Mouse (Mus musculus) 3134 (cell line): ENCODE measurements around the gene Slc13a3.
"Not testable (repeated sequence)": the region's sequence is repeated elsewhere in the genome, so short reads cannot be mapped to it uniquely, and the experiment has no call there.

ENCODE experiments used
- DNase-seq: peaks from one replicate; pipeline ENCODE4 v3.0.0-alpha.2; 2011; ENCODE audit warnings: low spot score; ENCODE audit not compliant: insufficient read length; ENCODE audit errors: extremely low read depth

The Slc13a3 gene

DNA sequence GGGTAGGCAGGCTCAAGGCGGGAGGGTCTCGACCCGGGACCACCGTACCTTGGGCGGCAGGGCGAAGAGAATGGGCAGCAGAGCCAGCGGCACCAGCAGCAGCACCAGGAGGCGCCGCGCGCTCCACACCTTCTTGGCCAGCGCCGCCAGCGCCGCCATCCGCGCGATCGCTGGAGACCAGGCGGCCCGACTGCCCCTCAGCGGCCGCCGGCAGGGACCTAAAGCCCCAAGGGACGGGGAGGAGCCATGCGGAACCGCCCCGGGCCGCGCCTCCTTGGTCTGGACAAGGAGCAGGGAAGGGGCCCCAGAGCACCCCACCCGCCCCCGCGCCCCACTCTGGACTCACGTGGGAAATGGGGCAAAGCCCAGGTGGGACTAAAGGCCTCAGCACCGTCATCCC lies at the start of gene Slc13a3:
Slc13a3 (minus strand) TSS at position 228 of the 400 bp plus-strand sequence.
- no peak for DNase-seq

DNA sequence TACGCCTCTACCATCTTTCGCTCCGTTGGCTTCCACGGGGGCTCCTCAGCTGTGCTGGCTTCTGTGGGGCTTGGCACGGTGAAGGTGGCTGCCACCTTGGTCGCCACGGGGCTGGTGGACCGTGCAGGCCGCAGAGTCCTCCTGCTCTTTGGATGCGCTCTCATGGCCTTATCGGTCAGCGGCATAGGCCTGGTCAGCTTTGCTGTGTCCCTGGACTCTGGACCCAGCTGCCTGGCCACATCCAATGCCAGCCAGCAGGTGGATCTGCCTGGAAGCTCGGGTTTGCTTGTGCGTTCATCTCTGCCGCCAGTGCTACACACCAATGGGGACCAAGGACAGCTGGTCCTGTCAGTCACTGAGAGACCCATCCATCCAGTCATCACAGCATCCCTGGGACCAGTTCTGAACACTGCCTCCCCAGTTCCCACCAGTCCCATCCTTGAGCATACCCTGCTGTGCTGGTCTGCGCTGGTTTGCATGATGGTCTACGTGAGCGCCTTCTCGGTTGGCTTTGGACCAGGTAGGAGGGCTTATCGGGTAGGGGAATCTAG lies 42.2 kb upstream of the Slc13a3 start:
- DNase-seq, result no peak

DNA sequence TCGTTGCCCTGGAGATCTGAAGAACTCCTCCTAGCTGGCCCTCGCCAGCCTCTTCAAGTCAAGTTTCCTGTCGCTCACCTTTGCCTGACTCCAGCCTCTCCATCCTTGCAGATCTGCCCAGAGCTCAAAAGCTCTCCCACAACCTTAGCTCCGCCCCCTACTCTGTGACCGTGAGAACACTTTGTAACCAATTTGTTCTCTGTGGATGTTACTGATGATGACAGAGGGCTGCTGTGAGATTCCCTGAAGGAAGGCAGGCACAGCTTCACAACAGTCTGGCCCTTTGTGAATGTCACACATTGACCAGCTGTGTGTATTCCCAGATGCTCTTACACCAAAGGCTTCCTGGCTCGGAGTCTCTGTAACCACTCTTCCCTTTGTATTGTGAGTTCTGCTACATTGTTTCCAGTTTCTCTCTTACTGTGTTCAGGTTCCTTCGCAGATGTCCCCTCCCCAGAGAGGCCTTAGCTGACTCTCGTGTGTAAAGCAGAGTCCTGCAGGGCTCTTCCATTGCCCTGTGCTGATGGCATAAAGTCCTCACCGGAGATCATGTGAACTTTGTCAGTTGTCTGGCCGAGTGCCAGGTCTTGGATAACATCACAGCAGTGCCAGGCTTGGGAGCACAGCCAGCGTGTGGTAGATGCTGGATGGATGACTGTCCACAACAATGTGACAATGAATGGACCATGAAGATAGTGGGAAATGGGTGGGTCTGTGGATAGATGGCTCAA lies 40.0 kb upstream of the Slc13a3 start:
- DNase-seq, result no peak

DNA sequence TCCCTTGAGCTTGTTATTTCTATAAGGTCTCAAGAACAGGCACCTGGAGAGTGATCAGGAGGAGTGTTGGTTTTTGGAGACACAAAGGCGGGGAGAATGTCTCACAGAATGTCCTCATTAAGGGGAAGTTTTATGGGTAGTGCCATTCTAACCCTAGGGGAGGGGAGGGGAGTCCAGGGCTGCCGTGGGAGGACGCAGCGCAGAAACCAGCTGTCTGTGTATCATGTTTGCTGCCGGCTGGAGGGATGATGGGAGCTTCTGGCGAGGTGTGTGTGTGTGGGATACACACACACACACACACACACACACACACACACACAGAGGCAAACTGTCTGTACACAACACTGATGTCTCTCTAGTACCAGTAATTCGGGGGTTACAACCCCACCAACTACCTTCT lies 39.4 kb upstream of the Slc13a3 start:
- no peak for DNase-seq

DNA sequence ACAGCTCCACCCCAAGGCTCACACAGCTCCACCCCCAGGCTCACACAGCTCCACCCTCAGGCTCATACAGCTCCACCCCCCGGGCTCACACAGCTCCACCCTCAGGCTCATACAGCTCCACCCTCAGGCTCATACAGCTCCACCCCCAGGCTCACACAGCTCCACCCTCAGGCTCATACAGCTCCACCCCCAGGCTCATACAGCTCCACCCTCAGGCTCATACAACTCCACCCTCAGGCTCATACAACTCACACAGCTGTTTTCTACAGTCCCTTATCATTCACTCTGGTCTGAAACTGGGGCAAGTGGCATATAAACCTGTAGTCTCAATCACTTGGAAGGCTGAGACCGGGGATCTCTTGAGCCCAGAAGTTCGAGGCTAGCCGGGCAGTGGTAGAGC lies 38.5 kb upstream of the Slc13a3 start:
- not testable (repeated sequence) for DNase-seq

DNA sequence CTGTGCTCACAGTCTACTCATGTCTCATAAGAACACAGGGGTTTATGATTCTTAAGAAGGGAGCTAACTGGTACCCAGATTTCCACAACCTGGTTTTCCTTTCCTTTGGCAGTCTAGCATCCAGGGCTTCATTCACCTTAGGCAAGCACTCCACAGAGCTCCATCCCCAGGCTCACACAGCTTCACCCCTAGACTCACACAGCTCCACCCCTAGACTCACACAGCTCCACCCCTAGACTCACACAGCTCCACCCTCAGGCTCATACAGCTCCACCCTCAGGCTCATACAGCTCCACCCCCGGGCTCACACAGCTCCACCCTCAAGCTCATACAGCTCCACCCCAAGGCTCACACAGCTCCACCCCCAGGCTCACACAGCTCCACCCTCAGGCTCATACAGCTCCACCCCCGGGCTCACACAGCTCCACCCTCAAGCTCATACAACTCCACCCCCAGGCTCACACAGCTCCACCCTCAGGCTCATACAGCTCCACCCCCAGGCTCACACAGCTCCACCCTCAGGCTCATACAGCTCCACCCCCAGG lies 38.0 kb upstream of the Slc13a3 start:
- not testable (repeated sequence) for DNase-seq

DNA sequence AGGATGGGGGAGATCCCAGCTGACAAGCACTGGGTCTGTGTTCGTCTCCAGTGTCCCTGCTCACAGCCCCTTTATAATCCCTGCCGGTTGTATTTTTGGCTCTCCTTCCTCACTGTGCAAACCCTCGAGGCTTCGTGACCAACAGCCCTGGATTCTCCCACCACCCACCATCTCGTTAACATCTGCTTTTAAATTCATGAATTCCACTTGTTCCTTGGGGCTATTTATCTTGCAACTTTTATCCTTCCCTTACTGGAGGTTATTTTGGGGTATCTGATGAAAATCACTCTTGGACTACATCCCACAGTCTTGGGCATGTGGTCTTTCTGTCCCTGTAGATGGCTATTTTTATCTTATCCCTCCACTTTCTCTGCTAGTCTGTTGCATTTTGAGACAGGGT lies 37.4 kb upstream of the Slc13a3 start:
- no peak for DNase-seq

DNA sequence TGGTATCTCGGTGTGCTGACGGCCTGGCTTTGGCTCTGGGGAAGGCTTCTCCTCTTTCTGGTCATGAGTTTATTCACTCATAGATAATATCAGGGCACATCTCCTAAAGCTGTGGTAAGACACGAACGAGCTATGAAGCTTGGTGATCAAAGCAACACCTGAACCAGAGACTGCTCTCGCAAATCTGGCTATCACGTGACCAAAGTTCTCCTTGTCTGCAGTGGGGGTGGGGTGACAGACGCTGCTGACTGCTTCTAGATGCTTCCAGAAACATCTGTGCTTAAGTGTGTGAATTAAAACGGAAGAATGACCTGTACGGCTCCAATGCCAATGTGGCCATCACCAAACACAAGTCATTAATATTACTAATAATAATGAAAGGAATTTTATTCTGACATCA lies 36.7 kb upstream of the Slc13a3 start:
- DNase-seq, result no peak

DNA sequence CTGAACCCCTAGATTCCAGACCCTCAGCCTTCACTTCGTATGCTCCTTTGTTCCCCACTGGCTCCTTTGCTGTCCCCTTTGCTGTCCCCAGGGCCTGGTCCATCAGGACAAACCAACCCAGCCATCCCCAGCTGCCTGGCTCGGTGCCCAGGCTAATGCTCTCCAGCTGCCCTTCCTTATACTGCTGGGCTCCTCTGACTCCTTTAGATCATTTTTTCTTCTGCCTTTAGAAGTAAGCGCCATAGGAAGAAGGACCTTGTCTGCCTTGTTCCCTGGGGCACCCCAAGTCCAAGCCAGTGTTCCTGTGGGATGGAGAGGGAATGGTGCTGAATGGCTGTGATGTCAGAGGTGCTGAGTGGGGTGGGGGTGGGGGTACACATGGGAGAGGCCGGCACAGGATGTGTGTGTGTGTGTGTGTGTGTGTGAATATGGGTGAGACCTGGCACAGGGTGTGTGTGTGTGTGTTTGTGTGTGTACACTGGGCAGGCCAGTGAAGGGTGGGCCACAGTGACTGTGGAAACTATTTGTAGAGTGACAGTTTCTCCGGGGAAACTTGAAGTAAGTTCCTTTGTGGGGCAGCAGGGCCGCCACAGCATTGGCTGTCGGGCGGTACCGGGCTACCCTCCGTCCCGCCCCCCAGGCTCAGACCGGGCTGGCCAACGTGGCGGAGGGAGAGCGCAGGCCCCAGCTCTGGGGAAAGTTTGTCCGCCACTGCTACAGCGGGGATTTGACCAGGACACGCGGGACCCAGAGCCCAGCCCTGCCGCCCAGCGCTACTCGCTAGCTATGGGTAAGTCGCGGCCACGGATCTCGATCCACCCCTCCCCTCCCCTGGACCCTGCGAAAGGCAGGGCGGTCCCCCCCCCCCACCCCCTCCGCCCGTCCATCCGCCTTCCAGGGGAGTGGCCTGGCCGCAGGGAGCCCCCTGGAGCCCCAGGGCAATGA lies 30.5 kb upstream of the Slc13a3 start, which contains the start of gene Slc2a10:
Slc2a10 (plus strand) TSS at position 529 of the 945 bp plus-strand sequence.
- no peak for DNase-seq

DNA sequence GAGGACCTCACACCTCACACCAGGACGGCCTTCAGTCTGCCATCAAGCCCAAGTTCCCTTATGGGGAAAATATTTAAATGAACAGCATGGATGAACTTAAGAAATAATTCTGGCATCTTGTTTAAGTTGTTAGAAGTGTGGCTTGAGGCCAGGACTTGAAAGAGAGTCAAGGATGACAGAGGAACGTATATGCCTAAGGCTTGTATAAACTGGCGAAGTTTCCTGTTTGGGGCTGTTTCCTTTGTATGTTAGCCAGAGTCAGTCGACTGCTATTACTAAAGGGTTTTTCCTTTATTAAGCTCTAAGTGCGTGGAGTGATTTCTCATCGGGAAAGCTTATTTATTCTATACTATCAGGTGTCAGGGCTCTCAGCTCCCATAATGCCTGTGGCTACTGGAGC lies 25.8 kb upstream of the Slc13a3 start:
- no peak for DNase-seq

DNA sequence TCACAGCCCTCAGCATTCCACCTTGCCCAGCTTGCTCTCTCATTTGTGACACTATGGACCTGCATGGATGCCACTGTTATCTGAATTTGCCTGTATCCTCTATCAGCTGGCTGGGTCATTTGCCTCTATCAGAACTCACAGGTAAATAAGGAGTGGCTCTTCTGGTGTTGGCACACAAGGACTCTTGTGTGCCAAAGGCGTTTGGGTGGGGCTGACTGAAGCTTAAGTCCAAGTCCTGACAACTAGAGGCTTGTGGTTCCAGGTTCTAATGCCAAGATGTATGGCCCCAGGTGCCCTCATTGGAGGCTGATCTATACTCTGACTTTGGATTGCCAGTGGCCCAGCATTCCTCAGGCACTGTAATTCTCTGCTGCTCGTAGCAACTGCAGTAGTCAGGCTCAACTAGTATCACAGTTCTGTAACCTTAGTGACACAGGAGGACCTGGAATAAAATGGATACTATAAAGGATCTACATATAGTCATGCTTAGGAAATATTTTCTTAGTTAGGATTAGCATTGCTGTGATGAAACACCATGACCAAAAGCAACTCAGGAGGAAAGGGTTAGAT lies 24.8 kb upstream of the Slc13a3 start:
- DNase-seq, result no peak

DNA sequence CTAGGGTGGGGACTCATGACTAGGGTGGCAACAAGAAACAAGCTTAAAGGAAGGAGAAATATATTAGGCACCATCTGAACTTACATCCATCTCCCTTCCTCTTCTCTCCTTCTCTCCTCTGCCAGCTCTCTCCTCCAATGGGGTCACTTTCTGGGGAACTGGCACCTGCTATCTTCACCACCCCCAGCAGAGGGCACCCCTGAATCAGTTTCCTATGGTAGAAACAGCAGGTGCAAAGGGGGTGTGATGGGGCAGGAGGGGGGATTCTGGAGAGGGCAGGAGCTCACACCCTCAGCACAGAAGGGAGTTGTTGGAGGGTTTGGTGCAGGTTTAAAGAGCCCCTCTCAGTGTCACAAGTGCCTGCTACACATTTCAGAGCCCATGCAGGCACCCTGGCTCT lies 23.2 kb upstream of the Slc13a3 start:
- no peak for DNase-seq

DNA sequence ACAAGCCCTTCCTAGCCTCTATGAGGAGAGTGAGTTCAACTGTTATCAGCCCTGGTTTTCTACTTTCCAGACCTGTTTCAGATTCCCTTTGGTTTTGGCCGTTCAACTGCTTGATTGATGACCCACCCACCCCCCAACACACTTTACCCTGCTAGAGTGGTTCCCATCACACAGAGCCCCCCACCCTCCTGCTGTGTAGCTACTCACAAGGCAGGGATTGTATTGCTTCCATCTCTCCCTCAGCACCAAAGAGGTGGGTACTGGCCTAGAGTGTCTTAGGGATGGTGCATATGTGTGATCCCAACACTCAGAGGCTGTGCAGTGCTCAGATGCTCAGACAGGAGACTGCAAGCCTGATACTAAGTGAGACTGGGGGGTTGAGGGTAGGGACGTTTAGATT lies 21.5 kb upstream of the Slc13a3 start:
- DNase-seq, result no peak

DNA sequence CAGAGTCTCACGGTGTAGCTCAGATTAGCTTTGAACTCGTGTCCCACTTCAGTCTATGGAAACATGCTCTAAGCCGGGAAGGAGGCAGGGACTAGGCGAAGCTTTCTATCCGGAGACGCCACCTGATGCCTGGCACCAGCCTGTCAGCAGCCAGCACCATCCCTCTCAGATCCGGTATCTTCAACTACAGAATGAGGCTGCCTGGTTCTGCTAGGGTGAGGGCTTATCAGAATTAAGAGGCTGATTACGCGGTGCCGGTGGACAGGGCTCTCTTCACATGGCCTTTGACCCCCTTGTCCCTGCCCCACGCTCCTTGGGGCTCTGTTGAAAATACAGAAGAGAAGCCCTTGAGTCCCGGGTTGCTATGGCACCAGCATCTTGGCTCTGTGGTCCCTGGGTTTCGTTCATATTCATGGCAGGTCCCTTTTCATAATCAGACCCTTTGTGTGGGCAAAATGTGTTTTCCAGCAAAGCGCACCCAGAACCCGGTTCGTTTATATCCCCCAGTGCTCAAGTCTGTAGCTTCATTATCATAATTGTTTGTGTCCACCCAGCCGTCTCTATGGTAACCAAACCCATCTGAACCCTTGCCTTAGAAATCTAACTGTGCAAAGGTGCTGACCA lies 20.7 kb upstream of the Slc13a3 start:
- no peak for DNase-seq

DNA sequence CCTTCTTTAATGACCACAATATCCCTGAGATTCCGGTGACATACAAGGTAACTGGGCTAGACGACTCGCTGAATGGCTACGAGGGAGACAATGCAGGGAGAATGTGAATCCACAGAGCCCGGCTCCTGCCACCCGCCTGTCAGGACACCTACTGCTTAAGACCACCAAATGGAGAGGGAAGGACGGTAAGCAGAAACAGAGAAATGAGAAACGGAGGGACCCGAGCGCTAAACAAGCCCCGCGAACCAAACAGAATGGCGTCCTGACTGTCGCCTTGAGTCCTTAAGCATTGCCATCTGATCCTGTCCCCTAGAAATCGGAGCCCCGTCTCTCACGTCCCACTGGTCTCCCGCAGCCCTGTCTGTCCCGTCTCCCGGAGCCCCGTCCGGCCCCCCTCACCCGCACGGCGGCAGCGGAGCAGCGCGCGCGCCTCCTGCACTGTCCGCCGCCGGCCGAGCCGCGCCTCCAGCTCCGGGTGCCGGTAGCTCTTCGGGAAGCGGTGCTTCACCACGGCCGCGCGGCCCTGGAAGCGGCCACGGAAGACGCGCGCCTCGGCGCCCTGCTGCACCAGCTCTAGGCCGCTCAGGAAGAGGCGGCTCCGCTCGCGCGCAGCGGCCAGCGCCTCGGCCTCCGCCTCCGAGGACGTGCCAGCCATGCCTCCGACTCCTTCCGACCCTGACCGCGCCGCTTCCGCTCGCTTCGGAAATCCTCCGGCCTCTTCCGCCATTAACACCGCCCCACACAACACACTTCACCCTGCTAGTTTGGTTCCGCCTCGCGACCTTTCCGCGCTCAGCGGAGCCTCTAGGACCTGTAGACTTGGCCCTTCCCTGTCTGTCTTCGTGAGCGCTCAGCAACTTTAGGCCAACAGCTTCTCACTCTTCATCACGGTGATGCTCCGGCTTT lies 19.9 kb upstream of the Slc13a3 start, which contains the start of gene Trp53rka:
Trp53rka (minus strand) TSS at position 677 of the 906 bp plus-strand sequence.
- peak; percentile 83 for DNase-seq

DNA sequence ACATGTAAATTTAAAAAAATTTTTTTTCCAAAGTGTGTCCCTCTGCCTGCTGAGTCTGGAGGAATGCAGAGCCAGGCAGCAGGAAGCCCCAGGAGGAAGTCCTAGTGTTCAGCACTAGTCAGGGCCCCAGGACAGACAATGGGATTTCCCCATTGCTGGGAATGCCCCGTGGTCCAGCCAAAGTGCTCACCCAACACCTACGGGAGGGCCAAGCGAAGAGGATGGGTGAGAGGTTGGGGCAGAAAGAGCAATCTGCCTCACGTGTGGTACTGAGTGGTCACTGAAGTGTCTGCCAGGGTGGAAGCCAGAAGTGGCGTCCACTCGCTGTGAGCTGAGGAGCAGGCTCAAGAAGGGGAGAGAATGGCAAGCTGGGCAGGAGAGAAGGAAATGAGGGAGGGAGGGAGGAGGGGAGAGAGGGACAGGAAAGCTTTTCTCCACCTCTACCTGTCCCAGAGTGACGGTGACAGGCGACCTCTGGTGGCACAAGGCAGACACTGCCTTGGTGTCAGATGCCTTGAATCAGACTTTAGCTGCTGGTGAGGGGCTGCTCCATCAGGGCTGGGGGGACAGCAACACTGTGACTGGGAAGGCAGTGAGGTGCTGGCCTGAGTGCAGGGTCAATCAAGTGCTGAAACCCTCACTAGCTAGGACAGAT lies 14.0 kb upstream of the Slc13a3 start:
- DNase-seq, result no peak

DNA sequence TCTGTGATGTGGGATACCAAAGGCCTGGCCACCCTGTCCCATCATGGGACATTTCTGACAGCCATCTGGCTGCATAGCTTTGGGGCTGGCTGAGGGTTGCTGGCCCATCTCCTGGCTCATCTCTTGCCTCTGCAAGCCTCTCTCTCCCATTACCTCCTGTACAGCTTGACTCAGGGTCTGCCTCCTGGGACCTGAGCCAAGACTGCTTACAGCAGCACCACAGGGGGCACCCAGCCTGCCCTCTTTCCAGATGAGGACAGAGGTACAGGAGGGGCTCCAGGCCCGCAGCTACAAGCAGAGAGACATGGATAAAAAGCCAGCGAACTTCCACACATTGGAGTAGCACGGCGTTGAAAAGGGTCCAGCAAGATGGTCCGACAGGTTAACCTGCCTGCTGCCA lies 13.4 kb upstream of the Slc13a3 start:
- no peak for DNase-seq

DNA sequence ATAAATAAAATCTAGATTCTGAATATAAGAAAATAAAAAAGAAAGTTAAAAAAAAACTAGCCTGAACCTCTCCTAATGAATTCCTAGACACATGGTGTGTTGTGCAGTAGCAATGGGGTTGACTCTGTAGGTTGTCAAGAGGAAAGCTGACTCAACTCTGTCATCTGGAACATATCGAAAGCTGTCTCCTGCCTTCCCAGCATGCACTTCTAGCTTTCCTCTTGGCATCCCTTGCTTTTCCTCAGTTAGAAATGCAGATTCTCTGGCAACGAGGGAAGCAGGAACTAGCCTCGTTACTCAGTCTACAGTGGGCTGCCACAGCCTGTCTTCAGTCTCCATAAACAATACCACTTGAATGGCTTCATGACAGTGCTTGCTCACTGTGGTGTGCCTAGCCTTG lies 12.8 kb upstream of the Slc13a3 start:
- no peak for DNase-seq

DNA sequence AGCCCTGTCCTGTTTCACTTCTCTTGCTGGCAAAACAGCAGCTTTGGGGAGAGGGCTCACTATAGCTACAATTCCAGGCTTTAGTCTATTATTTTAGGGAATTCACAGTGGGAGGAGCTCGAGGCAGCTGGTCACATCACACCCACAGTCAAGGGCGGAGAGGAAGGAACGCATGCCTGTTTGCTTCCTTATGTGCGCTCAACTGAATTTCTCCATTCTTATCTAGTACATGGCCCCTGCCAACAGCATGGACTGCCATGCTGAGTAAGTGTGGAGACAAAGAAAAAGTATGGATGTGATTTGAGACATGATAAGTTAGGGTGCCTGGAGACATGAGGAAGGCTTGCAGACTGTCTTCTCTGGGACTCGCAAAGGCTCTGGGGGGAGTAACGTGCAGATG lies 11.1 kb upstream of the Slc13a3 start:
- no peak for DNase-seq
